Mouse (Mus musculus) brain, embryonic 14.5 days (tissue): ENCODE measurements around the gene Ube2q2.

Experiments used
- CTCF ChIP-seq: fragments of 200-500 bp; IDR thresholded peaks from 2 replicates; pipeline ENCODE4 v1.5.1; 2012; ENCODE audit warnings: inconsistent platforms, mild to moderate bottlenecking, moderate library complexity, borderline replicate concordance; ENCODE audit not compliant: insufficient read depth, insufficient read length; ENCODE audit errors: extremely low read depth
- POLR2A ChIP-seq: fragments of 200-500 bp; IDR thresholded peaks from 2 replicates; pipeline ENCODE4 v1.6.1; 2012; ENCODE audit warnings: mild to moderate bottlenecking, inconsistent platforms, borderline replicate concordance; ENCODE audit not compliant: poor library complexity, insufficient read depth, insufficient read length, severe bottlenecking; ENCODE audit errors: extremely low read depth

GRCm38 (mm10) chr9:55236235-55237165 is 87.8 kb downstream of the Ube2q2 start:
- TF ChIP-seq POLR2A (no peak), CTCF (no peak)
